Mouse (Mus musculus): Measurements from ENCODE around the gene Clmn.

- no peak for TF ChIP-seq POLR2A (IDR thresholded peaks at IDR 0.05; ENCODE audit: insufficient read depth, low read depth, low read length)
- TF ChIP-seq CTCF (IDR thresholded peaks at IDR 0.05; ENCODE audit: insufficient read depth, low read depth, low read length), result no peak
These were observed 23.6 kb downstream of the Clmn start for GRCm38 (mm10) chr12:104841256-104841655.

All from olfactory bulb, adult 2 months (tissue).